Mouse (Mus musculus) embryo, embryonic 10 days (tissue): ENCODE measurements at regions not wholly inside any gene's neighbourhood (a gene's known extent, or its start where the extent isn't known, plus 50 kb on each side); places are given as distances from the start of the nearest gene placed in this dataset.

Source experiments
- DNase-seq: peaks from one replicate; pipeline ENCODE4 v3.0.0-alpha.2; 2015; ENCODE audit warnings: low spot score

- DNase-seq, result no peak
Measured at GRCm38 (mm10) chr14:76302322-76302991, 112.3 kb upstream of the Tsc22d1 start.

DNA sequence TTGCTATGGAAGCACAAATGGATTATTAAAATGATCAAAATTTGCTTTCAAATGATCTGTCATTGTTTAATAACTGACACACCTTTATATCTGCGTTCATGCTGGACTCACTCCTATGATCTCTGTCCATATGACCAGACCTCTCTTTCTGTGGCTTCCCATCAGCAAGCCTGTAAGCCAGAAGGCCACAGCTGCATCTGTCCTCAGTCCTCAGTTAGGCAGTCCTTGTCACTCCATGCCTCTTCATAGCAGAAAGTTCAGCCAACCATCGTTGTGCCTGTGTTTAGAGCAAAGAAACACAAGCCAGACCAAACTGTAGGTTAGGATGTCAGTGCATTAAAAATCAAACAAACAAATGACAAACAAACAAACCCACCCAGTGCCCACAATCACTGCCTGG lies 107.2 kb upstream of the Tsc22d1 start:
- no peak for DNase-seq

DNA sequence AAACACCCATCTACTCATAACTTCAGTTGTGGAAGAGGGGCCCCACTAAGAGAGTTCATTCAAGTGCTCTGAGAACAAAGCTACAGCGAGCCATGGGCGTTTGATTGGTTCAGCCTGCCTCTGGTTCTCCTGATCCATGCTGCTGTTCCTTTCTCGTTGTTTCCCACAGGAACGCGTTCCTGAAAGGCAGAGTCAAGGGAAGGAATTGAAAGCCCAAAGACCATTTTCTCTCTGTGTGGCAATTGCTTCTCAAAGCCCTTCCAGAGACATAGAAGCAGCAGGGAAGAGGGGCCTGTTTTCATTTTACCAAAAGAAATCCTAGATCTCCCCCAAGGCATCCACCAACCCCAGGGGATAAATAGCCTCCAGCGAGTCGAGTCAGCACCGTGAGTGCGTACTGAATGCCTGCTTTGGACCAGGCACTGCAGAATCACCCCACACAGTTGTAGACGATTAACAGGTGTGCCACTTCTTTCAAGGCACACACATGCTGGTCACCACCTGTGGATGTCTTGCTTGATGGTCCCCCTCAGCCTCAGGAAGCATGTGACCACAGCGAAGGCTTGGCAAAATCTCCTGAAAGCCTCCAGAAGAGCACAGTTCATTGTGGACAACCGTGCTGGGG lies 106.5 kb upstream of the Tsc22d1 start:
- peak; percentile 54 for DNase-seq

- no peak for DNase-seq
Measured at GRCm38 (mm10) chr14:76309606-76310005, 105.2 kb upstream of the Tsc22d1 start.

DNA sequence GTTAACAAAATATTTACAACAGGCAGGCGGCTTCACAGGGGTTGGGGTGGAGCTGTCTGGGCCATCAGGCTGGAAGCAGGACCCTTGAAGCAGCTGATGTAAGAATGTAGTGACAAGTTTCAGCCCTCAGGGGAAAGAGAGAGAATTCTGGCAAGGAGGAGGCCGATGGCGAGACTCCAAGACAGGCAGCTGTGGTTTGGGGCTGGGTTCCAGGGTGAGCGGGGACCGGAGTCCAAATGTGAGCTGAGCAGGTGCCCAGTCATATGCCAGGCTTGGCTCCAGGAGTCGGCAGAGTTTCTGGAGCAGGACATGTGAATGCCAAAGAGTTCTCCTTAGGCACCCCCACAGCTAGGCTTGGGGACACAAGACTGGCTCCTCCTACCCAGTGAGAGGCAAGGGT lies 104.5 kb upstream of the Tsc22d1 start:
- no peak for DNase-seq

DNA sequence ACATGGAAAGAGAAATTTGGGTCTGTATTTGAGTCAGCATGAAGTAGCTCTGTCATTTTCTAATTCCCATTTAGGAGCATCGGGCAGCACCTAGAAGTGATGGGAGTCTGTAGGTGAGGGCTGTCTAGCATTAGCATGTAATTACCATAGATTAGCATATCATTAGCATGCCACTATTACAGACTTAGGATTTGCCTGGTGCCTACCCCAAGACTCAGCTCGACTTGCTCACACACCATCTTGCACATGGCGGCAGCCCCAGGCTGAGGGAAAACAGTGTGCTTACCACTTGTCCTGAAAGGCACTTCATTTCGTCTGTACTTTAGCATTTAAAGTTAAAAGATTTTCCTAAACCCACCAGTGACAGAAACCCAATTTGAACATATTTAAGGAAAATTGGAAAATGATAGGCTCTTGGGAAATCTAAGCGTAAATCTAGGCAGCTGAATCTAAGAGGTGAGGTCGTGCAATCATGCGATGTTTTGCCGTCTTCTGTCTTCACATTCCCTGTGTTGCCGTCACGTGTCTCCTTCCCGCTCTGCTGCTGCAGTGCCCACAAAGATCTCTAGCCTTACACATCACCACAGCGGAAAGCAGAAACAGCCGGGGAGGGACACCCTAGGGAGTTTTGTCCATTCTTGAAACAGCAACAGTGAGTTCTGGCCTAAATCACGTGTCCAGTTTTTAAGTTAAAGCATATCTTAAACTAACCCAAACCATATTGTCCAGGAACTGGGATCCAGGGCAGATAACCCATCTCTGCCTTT lies 101.2 kb upstream of the Tsc22d1 start:
- no peak for DNase-seq

DNA sequence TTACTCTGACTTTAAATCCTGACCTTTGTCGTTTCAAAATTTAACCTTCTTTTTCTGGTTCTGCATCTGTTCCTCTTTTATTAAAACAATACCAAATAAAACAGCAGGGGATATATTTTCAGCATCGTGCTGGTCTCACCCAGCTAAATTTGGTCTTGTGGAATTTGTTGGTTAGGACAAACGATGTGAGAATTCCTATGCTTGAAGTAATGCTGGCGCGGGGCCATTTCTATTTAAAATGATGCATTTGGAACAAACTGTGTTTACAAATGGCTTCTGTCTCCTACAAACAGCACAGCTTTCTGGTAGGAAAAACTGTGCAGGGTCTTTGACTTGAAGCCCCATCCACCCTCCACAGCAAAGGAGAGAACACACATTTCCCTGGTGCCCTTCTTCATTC lies 96.3 kb upstream of the Tsc22d1 start:
- no peak for DNase-seq

GRCm38 (mm10) chr14:76324246-76324645 lies 90.5 kb upstream of the Tsc22d1 start:
- DNase-seq, result no peak

DNA sequence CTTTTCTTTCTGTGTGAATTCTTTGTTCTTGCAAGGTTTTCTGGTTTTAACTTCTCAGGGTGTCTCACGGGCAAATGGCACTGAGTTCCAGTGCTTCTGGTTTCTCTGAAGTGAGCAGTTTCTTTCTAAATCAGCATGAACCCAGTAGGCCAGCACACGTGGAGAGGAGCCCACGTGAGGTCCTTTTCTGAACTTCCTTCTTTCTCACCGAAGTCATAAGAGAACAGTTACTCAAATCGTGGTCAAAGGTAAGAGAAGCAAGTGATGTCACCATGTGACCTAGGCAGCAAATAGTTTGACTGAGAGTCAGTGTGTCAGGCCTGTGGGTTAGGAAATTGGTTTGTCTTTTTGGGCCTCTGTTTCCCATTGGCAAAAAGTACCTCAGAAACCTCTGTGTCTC lies 84.8 kb upstream of the Tsc22d1 start:
- no peak for DNase-seq

DNA sequence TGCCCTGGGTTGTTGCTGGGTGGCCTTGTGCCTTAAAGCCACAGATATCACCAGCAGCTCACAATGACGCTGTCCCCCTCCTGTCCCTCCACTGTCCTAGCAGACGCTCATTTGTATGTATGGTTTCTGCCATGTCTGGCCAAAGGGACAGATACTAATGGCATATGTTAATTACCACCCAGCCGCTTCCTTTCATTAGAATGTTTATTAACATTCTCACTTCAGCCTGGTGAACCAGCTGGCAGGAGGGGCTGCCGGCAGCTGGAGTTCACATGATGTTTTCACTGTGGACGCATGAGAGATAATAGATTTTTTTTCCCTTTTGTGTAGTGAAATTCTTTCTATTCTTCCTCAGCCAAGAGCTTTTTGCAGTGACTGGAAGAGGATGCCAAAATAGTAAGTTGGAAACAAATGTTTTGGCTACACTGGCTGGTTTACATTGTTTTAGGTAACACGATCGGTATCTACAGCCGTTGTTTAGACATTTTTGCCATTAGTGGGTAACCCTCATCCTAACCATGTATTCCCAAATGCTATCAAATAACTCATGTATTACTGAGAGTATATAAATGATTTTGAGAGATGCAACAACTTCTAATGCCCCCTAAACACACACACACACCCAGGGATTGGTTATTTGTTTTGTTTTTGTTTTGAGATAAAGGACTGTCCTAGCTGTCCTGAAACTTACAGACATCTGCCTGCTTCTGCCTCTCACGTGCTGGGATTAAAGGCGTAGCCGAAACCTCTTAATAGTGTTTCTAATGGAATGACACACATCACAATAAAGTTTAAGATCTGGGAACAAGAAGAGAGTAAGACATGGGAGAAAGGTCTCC lies 83.0 kb upstream of the Tsc22d1 start:
- no peak for DNase-seq

DNA sequence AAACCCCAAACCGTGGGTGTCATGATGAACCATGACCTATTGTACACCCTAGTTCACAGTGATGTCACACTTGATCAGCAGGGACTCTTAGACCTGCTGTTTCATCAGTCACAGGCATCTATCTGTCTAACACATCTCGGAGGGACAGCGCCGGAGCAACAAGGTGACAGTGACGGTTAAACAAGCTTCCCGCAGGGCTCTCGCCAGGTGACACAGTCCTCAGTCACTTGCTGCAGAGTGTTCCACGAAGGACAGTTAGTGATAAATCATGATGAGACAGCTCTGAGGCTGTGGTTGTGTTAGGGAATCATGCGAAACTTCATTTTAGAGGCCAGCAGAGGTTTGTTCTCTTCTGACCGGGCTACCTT lies 82.4 kb upstream of the Tsc22d1 start:
- DNase-seq, result no peak

DNA sequence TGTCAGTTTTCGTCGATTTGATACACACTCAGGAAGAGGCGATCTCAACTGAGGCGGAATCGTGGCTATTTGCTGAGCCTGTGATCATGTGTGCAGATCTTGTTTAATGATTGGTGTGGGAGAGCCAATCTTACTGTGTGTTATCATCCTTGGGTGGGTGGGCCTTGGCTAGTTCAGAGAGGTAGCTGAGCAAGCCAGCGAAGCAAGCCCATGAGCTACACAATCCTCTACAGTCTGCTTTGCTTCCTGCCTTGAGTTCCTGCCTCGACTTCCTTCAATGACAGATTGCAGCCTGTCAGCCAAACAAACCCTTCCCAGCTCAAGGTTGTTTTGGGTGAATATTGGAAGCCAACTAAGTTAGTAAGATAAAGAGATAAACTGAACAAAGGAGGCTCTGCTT lies 74.0 kb upstream of the Tsc22d1 start:
- no peak for DNase-seq

GRCm38 (mm10) chr14:76341226-76341625 lies 73.5 kb upstream of the Tsc22d1 start:
- no peak for DNase-seq

- no peak for DNase-seq
Measured at GRCm38 (mm10) chr14:76351856-76352255, 62.9 kb upstream of the Tsc22d1 start.

- DNase-seq, result no peak
Measured at GRCm38 (mm10) chr14:76356161-76356560, 58.6 kb upstream of the Tsc22d1 start.

- no peak for DNase-seq
Measured at GRCm38 (mm10) chr14:76359837-76360410, 54.8 kb upstream of the Tsc22d1 start.

GRCm38 (mm10) chr14:76364034-76364433 lies 50.7 kb upstream of the Tsc22d1 start:
- DNase-seq, result peak; percentile 41
